Mouse (Mus musculus): ENCODE measurements at regions not wholly inside any gene's neighbourhood (a gene's known extent, or its start where the extent isn't known, plus 50 kb on each side); places are given as distances from the start of the nearest gene placed in this dataset.

DNA sequence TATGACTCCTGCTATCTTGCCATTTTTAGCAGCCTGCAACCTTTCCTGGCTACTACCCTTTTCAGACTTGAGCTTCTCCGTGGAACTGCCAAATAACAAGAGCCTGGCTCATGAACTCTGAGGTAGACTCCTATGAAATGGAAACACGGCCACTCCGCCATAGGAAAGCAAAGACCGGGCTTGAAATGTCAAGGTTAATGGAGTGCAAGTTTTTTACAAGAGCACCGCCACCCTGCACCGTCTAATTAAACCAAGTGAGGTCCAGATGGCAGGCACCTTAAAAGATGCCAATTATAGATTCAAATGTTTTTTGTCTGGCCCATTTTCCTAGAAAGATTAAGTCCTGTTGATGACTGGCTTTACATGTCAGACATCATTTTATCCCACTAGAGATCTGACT, 818.0 kb upstream of the Sox9 start:
- Histone ChIP-seq H3K9ac (ENCODE audit: control insufficient read depth, low read depth, low read length, poor library complexity, severe bottlenecking) (no peak overlapping the region), H3K27ac (ENCODE audit: control insufficient read depth, low read depth, low read length) (no peak overlapping the region), H3K4me3 (ENCODE audit: control insufficient read depth in 1 of 2, insufficient read depth in 1 of 2, low read depth in 2 of 2, low read length in 2 of 2) (no peak overlapping the region), H3K27me3 (ENCODE audit: control insufficient read depth in 1 of 2, insufficient read depth in 2 of 2, low read length in 2 of 2) (no peaks in the 10 kb centered on the region; a peak in 1 of 4 replicates), H3K4me1 (ENCODE audit: control insufficient read depth in 1 of 2, insufficient read depth in 2 of 2, low read length in 2 of 2) (no peaks in the 10 kb centered on the region), H3K79me2 (ENCODE audit: control insufficient read depth, insufficient read depth, low read length, poor library complexity) (no peaks in the 10 kb centered on the region), H3K36me3 (ENCODE audit: control insufficient read depth in 1 of 2, insufficient read depth in 2 of 2, low read length in 2 of 2) (no peaks in the 10 kb centered on the region), H3K9me3 (replicated peaks; ENCODE audit: insufficient read depth, low read length) (no peaks in the 10 kb centered on the region)
- no peak for TF ChIP-seq SMC3 (IDR thresholded peaks at IDR 0.05; ENCODE audit: low read depth, low read length)
- no peak for TF ChIP-seq MEF2A (IDR thresholded peaks at IDR 0.05; ENCODE audit: extremely low read depth, insufficient replicate concordance, low read depth, low read length, poor library complexity, severe bottlenecking)
- TF ChIP-seq ZNF384 (IDR thresholded peaks at IDR 0.05; ENCODE audit: low read depth, low read length): no peak
- no peak for TF ChIP-seq JUND (IDR thresholded peaks at IDR 0.05; ENCODE audit: low read depth, low read length)
- no peak for DNase-seq (ENCODE audit: low read depth, low spot score)

- H3K4me3 ChIP-seq (ENCODE audit: control insufficient read depth in 1 of 2, insufficient read depth in 1 of 2, low read depth in 2 of 2, low read length in 2 of 2): no peak overlapping the region
- H3K9me3 ChIP-seq (replicated peaks; ENCODE audit: insufficient read depth, low read length): no peaks in the 10 kb centered on the region
- no peaks in the 10 kb centered on the region for H3K79me2 ChIP-seq (ENCODE audit: control insufficient read depth, insufficient read depth, low read length, poor library complexity)
- no peaks in the 10 kb centered on the region for H3K36me3 ChIP-seq (ENCODE audit: control insufficient read depth in 1 of 2, insufficient read depth in 2 of 2, low read length in 2 of 2)
- no peak for DNase-seq (ENCODE audit: low read depth, low spot score)
- no peaks in the 10 kb centered on the region for H3K4me1 ChIP-seq (ENCODE audit: control insufficient read depth in 1 of 2, insufficient read depth in 2 of 2, low read length in 2 of 2)
- no peak overlapping the region for H3K9ac ChIP-seq (ENCODE audit: control insufficient read depth, low read depth, low read length, poor library complexity, severe bottlenecking)
- H3K27me3 ChIP-seq (ENCODE audit: control insufficient read depth in 1 of 2, insufficient read depth in 2 of 2, low read length in 2 of 2): no peaks in the 10 kb centered on the region; a peak in 1 of 4 replicates
- no peak overlapping the region for H3K27ac ChIP-seq (ENCODE audit: control insufficient read depth, low read depth, low read length)
- TF ChIP-seq KAT2A (conservative IDR thresholded peaks at IDR 0.05; ENCODE audit: low read depth, low read length) (no peak), ZKSCAN1 (IDR thresholded peaks at IDR 0.05; ENCODE audit: low read depth, low read length) (no peak), RCOR1 (IDR thresholded peaks at IDR 0.05; ENCODE audit: low read depth, low read length) (no peak), TAL1 (IDR thresholded peaks at IDR 0.05; ENCODE audit: low read length) (no peak), CHD2 (IDR thresholded peaks at IDR 0.05; ENCODE audit: low read length) (no peak)
These were observed 815.6 kb upstream of the Sox9 start for GRCm38 (mm10) chr11:111966401-111966800.

GRCm38 (mm10) chr11:111971001-111971400, 811.0 kb upstream of the Sox9 start:
- no peak overlapping the region for H3K27ac ChIP-seq (ENCODE audit: control insufficient read depth, low read depth, low read length)
- H3K27me3 ChIP-seq (ENCODE audit: control insufficient read depth in 1 of 2, insufficient read depth in 2 of 2, low read length in 2 of 2): no peaks in the 10 kb centered on the region; a peak in 2 of 4 replicates
- H3K36me3 ChIP-seq (ENCODE audit: control insufficient read depth in 1 of 2, insufficient read depth in 2 of 2, low read length in 2 of 2): no peaks in the 10 kb centered on the region
- no peak for TF ChIP-seq POLR2AphosphoS2 (IDR thresholded peaks at IDR 0.05; ENCODE audit: low read length)
- no peak for TF ChIP-seq UBTF (IDR thresholded peaks at IDR 0.05; ENCODE audit: borderline replicate concordance, insufficient read depth, low read depth, low read length)
- no peak for TF ChIP-seq GATA1 (IDR thresholded peaks at IDR 0.05; ENCODE audit: low read depth, low read length)
- TF ChIP-seq MAFK (IDR thresholded peaks at IDR 0.05; ENCODE audit: borderline replicate concordance, low read depth, low read length): no peak
- TF ChIP-seq CHD2 (IDR thresholded peaks at IDR 0.05; ENCODE audit: low read length): no peak
- H3K79me2 ChIP-seq (ENCODE audit: control insufficient read depth, insufficient read depth, low read length, poor library complexity): no peaks in the 10 kb centered on the region
- no peaks in the 10 kb centered on the region for H3K9me3 ChIP-seq (replicated peaks; ENCODE audit: insufficient read depth, low read length)
- no peaks in the 10 kb centered on the region for H3K4me1 ChIP-seq (ENCODE audit: control insufficient read depth in 1 of 2, insufficient read depth in 2 of 2, low read length in 2 of 2)
- DNase-seq (ENCODE audit: low read depth, low spot score): no peak
- H3K9ac ChIP-seq (ENCODE audit: control insufficient read depth, low read depth, low read length, poor library complexity, severe bottlenecking): no peak overlapping the region
- H3K4me3 ChIP-seq (ENCODE audit: control insufficient read depth in 1 of 2, insufficient read depth in 1 of 2, low read depth in 2 of 2, low read length in 2 of 2): no peak overlapping the region
